Mouse (Mus musculus): ENCODE measurements around the gene Mog.

DNA sequence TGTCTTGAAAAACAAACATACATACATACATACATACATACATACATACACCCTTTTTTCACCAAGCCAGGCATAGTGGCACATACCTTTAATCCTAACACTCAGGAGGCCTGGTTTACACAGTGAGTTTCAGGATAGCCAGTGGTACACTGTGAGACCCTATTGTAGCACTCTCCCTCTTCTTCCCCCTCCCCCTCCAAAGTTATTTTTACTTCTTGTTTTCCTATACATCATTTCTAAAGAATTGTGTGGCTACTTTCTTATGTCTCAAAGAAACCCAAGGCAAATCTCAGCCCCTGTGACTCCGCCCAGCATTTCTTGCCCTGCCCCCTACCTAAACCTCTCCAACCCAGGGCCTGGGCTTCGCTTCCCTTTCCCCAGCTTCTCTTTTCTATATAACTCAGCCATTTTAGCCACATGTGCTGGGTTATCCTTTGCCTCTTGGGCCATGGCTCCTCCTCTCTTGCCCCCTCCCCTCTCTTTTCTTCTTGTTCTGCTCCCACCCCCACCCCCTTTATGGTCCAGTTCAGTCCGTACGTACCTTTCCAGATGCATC, 29.4 kb downstream of the Mog start:
- TF ChIP-seq CTCF (IDR thresholded peaks at IDR 0.05; ENCODE audit: low read depth, low read length), result no peak
- TF ChIP-seq GATA2 (IDR thresholded peaks at IDR 0.05; ENCODE audit: borderline replicate concordance, low read depth, low read length), result no peak
- TF ChIP-seq POLR2AphosphoS5 (IDR thresholded peaks at IDR 0.05; ENCODE audit: insufficient replicate concordance, low read depth, low read length), result no peak
- no peak for TF ChIP-seq GATA1 (IDR thresholded peaks at IDR 0.05; ENCODE audit: borderline replicate concordance, low read length)
